18 mouse cellular contexts compared by ENCODE assay signal in the genomic region with DNA sequence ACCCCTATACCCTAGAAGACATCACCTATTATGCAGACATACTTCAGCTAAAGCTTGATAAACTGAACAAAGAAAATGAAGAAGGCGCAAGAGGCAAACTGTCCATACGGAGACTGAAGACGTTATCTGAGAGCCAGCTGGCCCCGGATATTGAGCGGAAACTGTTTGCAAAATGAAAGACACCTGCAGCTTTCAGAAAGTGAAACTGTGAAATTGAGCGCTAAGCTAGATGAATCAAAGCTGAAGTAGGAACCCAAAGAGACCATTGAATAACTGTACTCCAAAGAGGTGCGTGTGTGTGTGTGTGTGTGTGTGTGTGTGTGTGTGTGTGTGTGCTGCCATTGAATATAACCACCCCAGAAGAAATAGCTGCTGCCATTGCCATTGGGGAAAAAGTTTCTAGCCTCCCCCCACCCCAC. TPM values are rescaled to one million over a fixed set of nuclear protein-coding genes. Genes with fewer than 3 reads are reported as not detected.
DNase-seq lines count a peak whose midpoint lies in the region; ATAC-seq and TF ChIP-seq lines count a peak whose summit lies in the region.
"Had no signal": no experiment of that assay in that cellular context is flagged by ENCODE, and none has a peak within 500 bp of the region (broad histone marks: within the 10 kb centered on the region; RNA-seq: fewer than 3 reads in every experiment).

No protein-coding gene starts in this region.

- no peaks in the 10 kb centered on the region for H3K27me3 ChIP-seq in liver, postnatal 0 days (ENCODE audit: insufficient read depth, low read length)
- no peaks in the 10 kb centered on the region for H3K27me3 ChIP-seq in liver, embryonic 12.5 days (replicated peaks)
- no peaks in the 10 kb centered on the region for H3K27me3 ChIP-seq in forebrain, embryonic 16.5 days (replicated peaks; ENCODE audit: control insufficient read depth, insufficient read depth, low read length)
- H3K27me3 ChIP-seq: intestine, embryonic 15.5 days; midbrain, embryonic 12.5 days had no signal

- no peak for TF ChIP-seq CTCF in liver, postnatal 0 days (IDR thresholded peaks at IDR 0.05; ENCODE audit: low read depth)

- H3K27ac ChIP-seq in liver, postnatal 0 days (ENCODE audit: low read depth): 0 out of 2 replicates have a peak overlapping the region, but pooled peaks have one; percentile 19
- no peak overlapping the region for H3K27ac ChIP-seq in liver, embryonic 12.5 days
- H3K27ac ChIP-seq in macrophage: 0 out of 2 replicates have a peak overlapping the region, but pooled peaks have one; percentile 5
- H3K27ac ChIP-seq in forebrain, embryonic 16.5 days (ENCODE audit: low read length): no peak overlapping the region
- H3K27ac ChIP-seq: hindbrain, embryonic 10.5 days; intestine, embryonic 15.5 days; kidney, postnatal 0 days; midbrain, embryonic 12.5 days; stomach, postnatal 0 days had no signal

- 0 out of 2 replicates have a peak, but pooled peaks cover 3% of the 10 kb centered on the region for H3K4me1 ChIP-seq in liver, postnatal 0 days (ENCODE audit: insufficient read depth)
- peaks cover 19% of the 10 kb centered on the region for H3K4me1 ChIP-seq in liver, embryonic 12.5 days
- no peaks in the 10 kb centered on the region for H3K4me1 ChIP-seq in forebrain, embryonic 16.5 days (replicated peaks; ENCODE audit: control insufficient read depth, insufficient read depth, low read length)
- H3K4me1 ChIP-seq: hindbrain, embryonic 10.5 days; intestine, embryonic 15.5 days; midbrain, embryonic 12.5 days had no signal

- H3K9me3 ChIP-seq in liver, postnatal 0 days (ENCODE audit: low read length): no peaks in the 10 kb centered on the region
- no peaks in the 10 kb centered on the region for H3K9me3 ChIP-seq in liver, embryonic 12.5 days (replicated peaks)
- H3K9me3 ChIP-seq in forebrain, embryonic 16.5 days (ENCODE audit: control insufficient read depth, low read length): peaks cover 3% of the 10 kb centered on the region; the same call in 1 of the 2 replicates
- H3K9me3 ChIP-seq: hindbrain, embryonic 10.5 days; intestine, embryonic 15.5 days; midbrain, embryonic 12.5 days had no signal

- peak; percentile 27; the same call in 1 of the 2 replicates for TF ChIP-seq EP300 in liver, postnatal 0 days (IDR thresholded peaks at IDR 0.05; ENCODE audit: low read depth)

- H3K9ac ChIP-seq in liver, postnatal 0 days (replicated peaks): no peak overlapping the region
- no peak overlapping the region for H3K9ac ChIP-seq in liver, embryonic 12.5 days
- H3K9ac ChIP-seq in forebrain, embryonic 16.5 days (replicated peaks; ENCODE audit: low read depth, low read length): no peak overlapping the region
- H3K9ac ChIP-seq: forebrain, postnatal 0 days; intestine, embryonic 15.5 days; midbrain, embryonic 12.5 days had no signal

- H3K4me3 ChIP-seq in liver, postnatal 0 days (ENCODE audit: low read depth, low read length): no peak overlapping the region
- no peak overlapping the region for H3K4me3 ChIP-seq in liver, embryonic 12.5 days
- H3K4me3 ChIP-seq in macrophage (ENCODE audit: inconsistent target): no peak overlapping the region
- no peak overlapping the region for H3K4me3 ChIP-seq in forebrain, embryonic 16.5 days (replicated peaks; ENCODE audit: low read length)
- H3K4me3 ChIP-seq: erythroblast, embryonic 14.5 days; hindbrain, embryonic 10.5 days; intestine, embryonic 15.5 days; midbrain, embryonic 12.5 days had no signal

- H3K36me3 ChIP-seq in liver, postnatal 0 days (replicated peaks; ENCODE audit: insufficient read depth, low read length): no peaks in the 10 kb centered on the region
- no peaks in the 10 kb centered on the region for H3K36me3 ChIP-seq in liver, embryonic 12.5 days
- no peaks in the 10 kb centered on the region for H3K36me3 ChIP-seq in macrophage (ENCODE audit: inconsistent target)
- no peaks in the 10 kb centered on the region for H3K36me3 ChIP-seq in forebrain, embryonic 16.5 days (ENCODE audit: control insufficient read depth, insufficient read depth)
- H3K36me3 ChIP-seq: hindbrain, embryonic 10.5 days; intestine, embryonic 15.5 days; midbrain, embryonic 12.5 days had no signal

- peaks cover 17% of the 10 kb centered on the region for H3K79me2 ChIP-seq in macrophage (ENCODE audit: inconsistent target)

- no peak for DNase-seq in liver, postnatal 0 days
- DNase-seq in CD8-positive naive resting alpha-beta T cell, adult 2 months (ENCODE audit: low read depth in 2 of 2, low spot score in 2 of 2): peak; percentile 32 to 47
- DNase-seq in thymus, postnatal 14 days: peak; percentile 64
- no peak for DNase-seq in gastrocnemius, postnatal 25 days
- no peak for DNase-seq in layer of hippocampus, adult 9-11 months
- DNase-seq: adrenal gland, postnatal 14 days; cerebellum, postnatal 10 days; forebrain, postnatal 0 days; right cerebral cortex, postnatal 25 days had no signal

- ATAC-seq in liver, postnatal 0 days: peak; percentile 32
- no peak for ATAC-seq in liver, embryonic 12.5 days
- no peak for ATAC-seq in forebrain, embryonic 16.5 days
- ATAC-seq: forebrain, postnatal 0 days; intestine, embryonic 15.5 days had no signal

- 0 out of 2 replicates have a peak overlapping the region, but pooled peaks have one; percentile 28 for H3K4me2 ChIP-seq in liver, postnatal 0 days (ENCODE audit: low read depth, low read length)
- H3K4me2 ChIP-seq in liver, embryonic 12.5 days: no peak overlapping the region
- H3K4me2 ChIP-seq in forebrain, embryonic 16.5 days (ENCODE audit: low read length): no peak overlapping the region
- H3K4me2 ChIP-seq: intestine, embryonic 15.5 days; midbrain, embryonic 12.5 days had no signal

- WGBS in liver, postnatal 0 days (ENCODE audit: insufficient replicate concordance): 81% methylated on average over 7 of the region's 7 CpGs
- 77% methylated on average over 7 of the region's 7 CpGs for WGBS in liver, embryonic 12.5 days (ENCODE audit: insufficient replicate concordance)
- whole genome bisulfite sequencing in macrophage (ENCODE audit: missing documents): 66% methylated on average over 6 of the region's 7 CpGs
- WGBS in forebrain, embryonic 16.5 days: 89% methylated on average over 7 of the region's 7 CpGs

RNA-seq across cellular contexts. Expression of a gene that starts 7.3 kb away (rescaled TPM):
- polyA plus RNA-seq in liver, postnatal 0 days (2015; fragmentation: Nextera tagmentation; extraction: Ambion mirVana): 5.4 and 5.6 TPM in 2 replicates
- polyA plus RNA-seq in liver, embryonic 12.5 days (2016; fragmentation: Nextera tagmentation; extraction: Ambion mirVana): 11.4 and 12.1 TPM in 2 replicates
- total RNA-seq in macrophage (2018; cell fraction: chromatin; rRNA removed): 1,000 to 10,000 TPM in 13 of 26 experiments, 100 to 1,000 TPM in 13; 377 to 2,472 (median 952) TPM
- 100 to 1,000 TPM; 337 to 883 (median 545) TPM for total RNA-seq in macrophage (2018; cell fraction: cytosol; rRNA removed)
- total RNA-seq in macrophage (2018; cell fraction: nucleus; rRNA removed): 1,000 to 10,000 TPM in 9 of 26 experiments, 100 to 1,000 TPM in 17; 456 to 1,463 (median 788) TPM
- 244 to 329 TPM (median 315 TPM) in 3 replicates for polyA plus RNA-seq in macrophage (2018)
- 10 to 100 TPM; 13.6 to 14.5 TPM for total RNA-seq in gastrocnemius, postnatal 25 days (2021)
- polyA plus RNA-seq in forebrain, embryonic 16.5 days (2015; fragmentation: Nextera tagmentation; extraction: Ambion mirVana): 23.7 and 23.8 TPM in 2 replicates

Comparison
In these comparisons a context has a peak if more than half of its experiments do, and no peak if none do; other contexts are left out.
1. H3K27ac ChIP-seq: peak in liver, postnatal 0 days (single experiment) and macrophage (single experiment); none in liver, embryonic 12.5 days (single experiment) and forebrain, embryonic 16.5 days (single experiment).
2. DNase-seq: peak in CD8-positive naive resting alpha-beta T cell, adult 2 months (2 of 2) and thymus, postnatal 14 days (single experiment); none in liver, postnatal 0 days (single experiment), gastrocnemius, postnatal 25 days (single experiment) and layer of hippocampus, adult 9-11 months (single experiment).